Mouse (Mus musculus) urinary bladder, postnatal 25 days (tissue): ENCODE measurements around the gene Tcf23.
A peak's percentile ranks its signal among the peaks of the same experiment; 100 is the strongest.
"Not testable (repeated sequence)": the region's sequence is repeated elsewhere in the genome, so short reads cannot be mapped to it uniquely, and the experiment has no call there.

Experiments used
- DNase-seq: peaks from one replicate; pipeline ENCODE4 v3.0.0; 2022; ENCODE audit warnings: low spot score

The Tcf23 gene

GRCm38 (mm10) chr5:30999324-30999723 lies 30.9 kb downstream of the Tcf23 start:
- DNase-seq, result no peak

GRCm38 (mm10) chr5:31000122-31000521 lies 31.7 kb downstream of the Tcf23 start:
- no peak for DNase-seq

- no peak for DNase-seq
These were observed 32.5 kb downstream of the Tcf23 start for GRCm38 (mm10) chr5:31000993-31001392.

DNA sequence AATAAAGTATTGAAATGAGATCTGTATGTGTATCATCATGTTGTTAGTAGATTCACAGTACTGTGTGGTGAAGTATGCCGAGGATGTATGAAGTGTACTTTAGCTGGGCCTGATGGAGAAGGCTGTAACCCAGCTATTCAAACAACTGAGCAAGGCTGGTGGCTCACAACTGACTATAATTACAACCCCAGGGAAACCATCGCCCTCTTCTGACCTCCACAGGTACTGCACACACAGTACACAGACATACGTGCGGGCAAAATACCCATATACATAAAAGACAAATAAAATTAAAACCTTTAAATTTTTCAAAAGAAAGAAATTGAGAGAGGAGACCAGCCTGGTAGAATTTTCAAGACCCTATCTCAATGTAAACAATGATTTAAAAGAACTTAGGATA lies 33.1 kb downstream of the Tcf23 start:
- DNase-seq, result no peak

GRCm38 (mm10) chr5:31004184-31004583 lies 35.7 kb downstream of the Tcf23 start:
- peak; percentile 94 for DNase-seq

GRCm38 (mm10) chr5:31012737-31013136 lies 44.3 kb downstream of the Tcf23 start:
- no peak for DNase-seq

GRCm38 (mm10) chr5:31015913-31016312 lies 47.5 kb downstream of the Tcf23 start:
- no peak for DNase-seq

DNA sequence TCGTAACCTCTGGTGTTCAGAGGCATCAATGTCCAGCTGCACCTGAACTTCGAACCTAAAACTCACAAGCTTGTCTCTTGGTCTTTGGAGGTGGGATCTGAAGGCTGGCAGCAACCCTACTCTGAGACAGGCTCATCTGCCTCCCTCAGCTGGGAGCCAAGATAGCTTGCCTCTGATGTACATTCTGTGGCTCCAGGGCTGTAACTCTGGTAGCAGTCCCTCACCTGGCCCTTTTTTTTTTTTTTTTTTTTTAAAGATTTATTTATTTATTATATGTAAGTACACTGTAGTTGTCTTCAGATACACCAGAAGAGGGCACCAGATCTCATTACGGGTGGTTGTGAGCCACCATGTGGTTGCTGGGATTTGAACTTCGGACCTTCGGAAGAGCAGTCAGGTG lies 53.3 kb downstream of the Tcf23 start:
- not testable (repeated sequence) for DNase-seq

DNA sequence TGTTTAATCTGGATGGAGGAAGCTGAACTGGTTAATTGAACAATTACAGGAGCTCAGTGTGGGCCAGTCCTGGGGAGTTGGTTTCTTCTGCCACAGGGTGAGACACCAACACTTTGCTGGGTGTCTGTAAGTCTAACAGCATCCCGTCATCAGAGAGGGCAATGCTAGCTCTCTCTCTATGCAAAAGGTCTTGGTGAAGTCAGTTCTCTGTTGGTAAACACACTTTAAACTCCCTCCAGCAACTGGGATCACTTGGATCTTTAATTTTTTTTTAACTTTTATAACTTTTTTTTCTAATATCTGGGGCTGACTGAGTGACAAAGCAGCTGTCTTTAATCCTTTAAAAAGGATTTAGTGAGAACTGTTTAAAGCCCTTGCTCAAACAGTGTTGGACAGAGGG lies 54.2 kb downstream of the Tcf23 start:
- DNase-seq, result no peak

- no peak for DNase-seq
These were observed 54.8 kb downstream of the Tcf23 start for GRCm38 (mm10) chr5:31023254-31023653.

GRCm38 (mm10) chr5:31024641-31025040 lies 56.2 kb downstream of the Tcf23 start:
- DNase-seq, result no peak
